Mouse (Mus musculus): ENCODE data around the gene Dysf.
A peak's percentile ranks its signal among the peaks of the same experiment; 100 is the strongest.

The Dysf gene

GRCm38 (mm10) chr6:84119731-84120530 lies 111.5 kb downstream of the Dysf start:
- no peak for DNase-seq (ENCODE audit: low spot score)

GRCm38 (mm10) chr6:84124609-84125008 lies 116.2 kb downstream of the Dysf start:
- DNase-seq (ENCODE audit: low spot score) = no peak

- DNase-seq (ENCODE audit: low spot score) = no peak
Observed at GRCm38 (mm10) chr6:84125101-84125500, 116.7 kb downstream of the Dysf start.

GRCm38 (mm10) chr6:84128229-84128628 lies 119.8 kb downstream of the Dysf start:
- no peak for DNase-seq (ENCODE audit: low spot score)

- DNase-seq (ENCODE audit: low spot score) = no peak
Observed at GRCm38 (mm10) chr6:84130867-84131266, 122.5 kb downstream of the Dysf start.

GRCm38 (mm10) chr6:84131539-84131938 lies 123.1 kb downstream of the Dysf start:
- DNase-seq (ENCODE audit: low spot score) = no peak

- no peak for DNase-seq (ENCODE audit: low spot score)
Observed at GRCm38 (mm10) chr6:84133053-84133452, 124.7 kb downstream of the Dysf start.

GRCm38 (mm10) chr6:84133996-84134721 lies 125.8 kb downstream of the Dysf start:
- DNase-seq (ENCODE audit: low spot score) = no peak

GRCm38 (mm10) chr6:84134722-84135394 lies 126.5 kb downstream of the Dysf start:
- DNase-seq (ENCODE audit: low spot score) = peak; percentile 13

GRCm38 (mm10) chr6:84135709-84136108 lies 127.3 kb downstream of the Dysf start:
- no peak for DNase-seq (ENCODE audit: low spot score)

GRCm38 (mm10) chr6:84136345-84136744 lies 128.0 kb downstream of the Dysf start:
- DNase-seq (ENCODE audit: low spot score) = no peak

GRCm38 (mm10) chr6:84139932-84140331 lies 131.5 kb downstream of the Dysf start:
- DNase-seq (ENCODE audit: low spot score) = peak; percentile 22

GRCm38 (mm10) chr6:84142481-84142880 lies 134.1 kb downstream of the Dysf start:
- no peak for DNase-seq (ENCODE audit: low spot score)

- DNase-seq (ENCODE audit: low spot score) = peak; percentile 4
Observed at GRCm38 (mm10) chr6:84143328-84143727, 134.9 kb downstream of the Dysf start.

- no peak for DNase-seq (ENCODE audit: low spot score)
Observed at GRCm38 (mm10) chr6:84144393-84144792, 136.0 kb downstream of the Dysf start.

- no peak for DNase-seq (ENCODE audit: low spot score)
Observed at GRCm38 (mm10) chr6:84147206-84148004, 139.0 kb downstream of the Dysf start.

- DNase-seq (ENCODE audit: low spot score) = no peak
Observed at GRCm38 (mm10) chr6:84148470-84148869, 140.1 kb downstream of the Dysf start.

GRCm38 (mm10) chr6:84154508-84154907 lies 146.1 kb downstream of the Dysf start:
- DNase-seq (ENCODE audit: low spot score) = no peak

- no peak for DNase-seq (ENCODE audit: low spot score)
Observed at GRCm38 (mm10) chr6:84155765-84156164, 147.4 kb downstream of the Dysf start.

GRCm38 (mm10) chr6:84156481-84157025 lies 148.2 kb downstream of the Dysf start:
- DNase-seq (ENCODE audit: low spot score) = no peak

- DNase-seq (ENCODE audit: low spot score) = no peak
Observed at GRCm38 (mm10) chr6:84159046-84159445, 150.7 kb downstream of the Dysf start.

GRCm38 (mm10) chr6:84167612-84168011 lies 159.2 kb downstream of the Dysf start:
- DNase-seq (ENCODE audit: low spot score) = no peak

Data from lung, postnatal 25 days (tissue).